Mouse (Mus musculus) liver, embryonic 14.5 days (tissue): ENCODE measurements around the gene Fam172a. TPM values are rescaled to one million over a fixed set of nuclear protein-coding genes. Genes with fewer than 3 reads are reported as not detected.
"Not testable (repeated sequence)": the region's sequence is repeated elsewhere in the genome, so short reads cannot be mapped to it uniquely, and the experiment has no call there.

Experiments used
- ATAC-seq: fragments of 200-750 bp; cut with Nextera tagmentation; 2 replicates; pipeline ENCODE4 v1.8.0; 2017; ENCODE audit warnings: moderate number of reproducible peaks, mild to moderate bottlenecking, moderate library complexity; ENCODE audit not compliant: insufficient read depth
- DNase-seq, 3 experiments: peaks; one replicate each; pipeline ENCODE4 v3.0.0-alpha.2; 2012 to 2013; ENCODE audit warnings: low read depth in 3 of 3, low spot score in 3 of 3
- H3K27ac ChIP-seq: fragments of 300-500 bp; sonication (generic); 2 replicates; pipeline ENCODE4 v1.5.1; 2014; ENCODE audit warnings: moderate library complexity, mild to moderate bottlenecking, control low read depth, inconsistent platforms
- H3K27me3 ChIP-seq: fragments of 300-500 bp; sonication (generic); 2 replicates; pipeline ENCODE4 v1.6.1; 2014; ENCODE audit warnings: mild to moderate bottlenecking, low read length, moderate library complexity; ENCODE audit not compliant: control insufficient read depth, insufficient read depth
- H3K36me3 ChIP-seq: fragments of 300-500 bp; sonication (generic); replicated peaks from 2 replicates; pipeline ENCODE4 v1.6.1; 2014; ENCODE audit warnings: low read depth; ENCODE audit not compliant: control insufficient read depth, insufficient read depth
- H3K4me1 ChIP-seq, 2 experiments: fragments of 200-500 bp in 1 of 2; fragments of 300-500 bp in 1 of 2; sonication (generic) in 1 of 2; replicated peaks; 2 replicates each; pipeline ENCODE4 v1.6.1; 2012 to 2014; ENCODE audit warnings: antibody characterized with exemption in 1 of 2, inconsistent platforms in 1 of 2, low read length in 1 of 2; ENCODE audit not compliant: control insufficient read depth in 2 of 2, insufficient read depth in 2 of 2
- H3K4me2 ChIP-seq: fragments of 300-500 bp; sonication (generic); 2 replicates; pipeline ENCODE4 v1.6.1; 2014; ENCODE audit warnings: low read depth, mild to moderate bottlenecking, control low read depth, moderate library complexity
- H3K4me3 ChIP-seq, 2 experiments: fragments of 200-500 bp in 1 of 2; fragments of 300-500 bp in 1 of 2; sonication (generic) in 1 of 2; 2 replicates each; pipeline ENCODE4 v1.5.1; 2012 to 2014; ENCODE audit warnings: low read depth in 2 of 2, low read length in 2 of 2, mild to moderate bottlenecking in 2 of 2, control low read depth in 1 of 2, inconsistent platforms in 1 of 2, moderate library complexity in 1 of 2; ENCODE audit not compliant: insufficient read depth in 1 of 2
- H3K9ac ChIP-seq: fragments of 300-500 bp; sonication (generic); replicated peaks from 2 replicates; pipeline ENCODE4 v1.6.1; 2014; ENCODE audit warnings: mild to moderate bottlenecking, control low read depth, moderate library complexity
- H3K9me3 ChIP-seq: fragments of 300-500 bp; sonication (generic); 2 replicates; pipeline ENCODE4 v1.6.1; 2016; ENCODE audit warnings: low read length, mixed read lengths; ENCODE audit not compliant: control insufficient read depth
- CTCF ChIP-seq: IDR thresholded peaks from 2 replicates; pipeline ENCODE4 v1.5.1; 2016; ENCODE audit warnings: antibody characterized with exemption, low read depth, control low read depth
- EP300 ChIP-seq: IDR thresholded peaks from 2 replicates; pipeline ENCODE4 v1.6.1; 2016; ENCODE audit warnings: antibody characterized with exemption, low read depth
- WGBS: fragments of 180-500 bp; shearing (Covaris S2); extraction: QIAGEN DNeasy Blood & Tissue Kit; methylation state at CpG from one replicate; pipeline ENCODE4 v1.1.7; 2014; ENCODE audit not compliant: insufficient replicate concordance; 5-methylcytosine and 5-hydroxymethylcytosine counted together
- polyA plus RNA-seq, 2 experiments: library from polyadenylated mRNA; depleted of rRNA in 1 of 2; stranded (reverse) in 1 of 2; unstranded in 1 of 2; fragments of >200 nt; fragmentation: Nextera tagmentation in 1 of 2; extraction: Ambion mirVana in 1 of 2; gene quantifications; 2 replicates each; pipeline versions ENCODE4 v1.2.1 to v1.2.3; 2012 to 2014

The Fam172a gene
- polyA plus RNA-seq, 2 experiments: 2.8 to 8.0 TPM

DNA sequence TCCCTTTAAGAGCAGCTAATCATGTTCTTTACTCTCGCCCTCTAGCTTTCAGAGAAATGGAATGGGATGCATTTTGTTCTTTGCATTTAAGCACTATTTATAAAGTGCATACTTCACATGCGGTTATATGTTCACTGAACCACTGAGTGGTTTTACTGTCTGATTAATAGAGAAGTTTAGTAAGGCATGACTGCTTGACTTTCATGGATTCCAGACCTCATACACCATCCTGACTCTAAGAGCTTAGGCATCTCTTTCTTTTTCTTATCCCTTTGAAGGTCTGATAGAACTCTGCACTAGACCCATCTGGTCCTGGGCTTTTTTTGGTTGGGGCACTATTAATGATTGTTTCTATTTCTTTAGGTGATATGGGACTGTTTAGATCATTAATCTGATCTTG is 75.8 kb downstream of the Fam172a start:
- no peaks in the 10 kb centered on the region for H3K27me3 ChIP-seq
- DNase-seq (no peak), ATAC-seq (no peak)
- TF ChIP-seq EP300 (no peak), CTCF (no peak)
- no peaks in the 10 kb centered on the region for H3K9me3 ChIP-seq
- H3K4me3 ChIP-seq: no peak overlapping the region
- no peaks in the 10 kb centered on the region for H3K4me1 ChIP-seq
- no peaks in the 10 kb centered on the region for H3K36me3 ChIP-seq
- H3K27ac ChIP-seq: no peak overlapping the region
- H3K4me2 ChIP-seq: no peak overlapping the region
- 60% methylated on average over 2 of the region's 2 CpGs for WGBS
- H3K9ac ChIP-seq: no peak overlapping the region

GRCm38 (mm10) chr13:77807341-77807740 is 105.5 kb downstream of the Fam172a start:
- ATAC-seq: not testable (repeated sequence)
- WGBS: 62% methylated on average over 2 of the region's 2 CpGs

GRCm38 (mm10) chr13:77810449-77810848 is 108.6 kb downstream of the Fam172a start:
- H3K4me2 ChIP-seq: no peak overlapping the region
- no peak overlapping the region for H3K4me3 ChIP-seq
- 82% methylated on average over 1 of the region's 1 CpGs for WGBS
- ATAC-seq (no peak), DNase-seq (no peak)
- TF ChIP-seq EP300 (no peak), CTCF (no peak)
- no peaks in the 10 kb centered on the region for H3K4me1 ChIP-seq
- no peaks in the 10 kb centered on the region for H3K27me3 ChIP-seq
- no peaks in the 10 kb centered on the region; the same call in 1 of the 2 replicates for H3K9me3 ChIP-seq
- no peaks in the 10 kb centered on the region for H3K36me3 ChIP-seq
- no peak overlapping the region for H3K9ac ChIP-seq
- no peak overlapping the region for H3K27ac ChIP-seq

More at GRCm38 (mm10) chr13:77807341-77807740, 105.5 kb downstream of the Fam172a start:
- not testable (repeated sequence) for H3K27me3 ChIP-seq, H3K36me3 ChIP-seq, H3K9me3 ChIP-seq, H3K4me2 ChIP-seq, H3K9ac ChIP-seq, H3K4me3 ChIP-seq, H3K27ac ChIP-seq, DNase-seq, H3K4me1 ChIP-seq

- ATAC-seq (no peak), DNase-seq (no peak)
- H3K4me3 ChIP-seq: no peak overlapping the region
- TF ChIP-seq EP300 (no peak), CTCF (no peak)
- 50% methylated on average over 4 of the region's 4 CpGs for WGBS
- H3K27me3 ChIP-seq: no peaks in the 10 kb centered on the region
- H3K27ac ChIP-seq: no peak overlapping the region
- H3K9ac ChIP-seq: no peak overlapping the region
- no peaks in the 10 kb centered on the region for H3K4me1 ChIP-seq
- H3K4me2 ChIP-seq: no peak overlapping the region
- H3K9me3 ChIP-seq: no peaks in the 10 kb centered on the region
- no peaks in the 10 kb centered on the region for H3K36me3 ChIP-seq
These were observed 124.3 kb downstream of the Fam172a start for GRCm38 (mm10) chr13:77826138-77826537.

DNA sequence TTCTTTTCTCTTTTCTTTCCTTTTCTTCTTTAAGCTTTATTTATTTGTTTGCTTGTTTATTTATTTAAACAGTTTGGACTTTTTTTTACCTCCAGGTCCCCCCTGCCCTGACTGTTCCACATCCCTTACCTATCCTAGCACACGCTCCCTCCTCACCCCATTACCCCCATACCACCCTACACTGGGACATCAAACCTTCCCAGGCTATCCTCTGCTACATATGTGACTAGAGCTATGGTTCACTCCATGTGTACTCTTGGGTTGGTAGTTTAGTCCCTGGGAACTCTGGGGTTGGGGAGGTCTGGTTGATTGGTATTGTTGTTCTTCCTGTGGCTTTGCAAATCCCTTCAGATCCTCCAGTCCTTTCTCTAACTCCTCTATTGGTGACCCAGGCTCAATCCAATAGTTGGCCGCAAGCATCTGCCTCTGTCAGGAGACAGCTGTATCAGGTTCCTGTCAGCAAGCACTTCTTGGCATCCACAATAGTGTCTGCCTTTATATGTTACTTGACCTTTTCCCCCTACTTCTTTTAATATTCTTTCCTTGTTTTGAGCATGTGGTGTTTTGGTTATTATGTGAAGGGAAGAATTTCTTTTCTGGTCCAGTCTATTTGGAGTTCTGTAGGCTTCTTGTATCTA is 141.3 kb downstream of the Fam172a start:
- Histone ChIP-seq H3K9ac (no peak overlapping the region), H3K4me2 (no peak overlapping the region), H3K4me3 (no peak overlapping the region), H3K4me1 (no peaks in the 10 kb centered on the region), H3K27ac (no peak overlapping the region), H3K27me3 (no peaks in the 10 kb centered on the region), H3K36me3 (no peaks in the 10 kb centered on the region), H3K9me3 (no peaks in the 10 kb centered on the region)
- ATAC-seq: no peak
- 73% methylated on average over 2 of the region's 2 CpGs for WGBS
- TF ChIP-seq EP300 (no peak), CTCF (no peak)
- no peak for DNase-seq
